26 mouse cellular contexts compared by ENCODE assay signal in genomic region chr16:70358326-70358725, GRCm38 (mm10).
"Had no signal": no experiment of that assay in that cellular context is flagged by ENCODE, and none has a peak within 500 bp of the region (broad histone marks: within the 10 kb centered on the region; RNA-seq: fewer than 3 reads in every experiment).

No protein-coding gene starts in this region.

- H3K9me3 ChIP-seq: limb, embryonic 10.5 days; liver, embryonic 13.5 days; liver, embryonic 15.5 days had no signal

- ATAC-seq: hindbrain, embryonic 16.5 days; inflammation-experienced regulatory T-cells, adult 6 months; intestine, embryonic 15.5 days; intestine, postnatal 0 days had no signal

- H3K27me3 ChIP-seq: heart, embryonic 12.5 days; hindbrain, embryonic 12.5 days; intestine, embryonic 15.5 days; limb, embryonic 12.5 days; liver, embryonic 13.5 days; liver, embryonic 15.5 days had no signal

- H3K36me3 ChIP-seq: hindbrain, embryonic 10.5 days; hindbrain, embryonic 12.5 days; intestine, embryonic 15.5 days; liver, embryonic 13.5 days had no signal

- H3K4me3 ChIP-seq: heart, embryonic 10.5 days; heart, embryonic 12.5 days; hindbrain, embryonic 10.5 days; hindbrain, embryonic 12.5 days; intestine, embryonic 15.5 days; layer of hippocampus, adult 2 months; left cerebral cortex, adult 2 months; limb, embryonic 10.5 days; limb, embryonic 12.5 days; liver, embryonic 13.5 days; liver, embryonic 15.5 days had no signal

- H3K4me2 ChIP-seq: heart, embryonic 12.5 days; hindbrain, embryonic 12.5 days; hindbrain, embryonic 14.5 days; intestine, embryonic 15.5 days; limb, embryonic 12.5 days; liver, embryonic 11.5 days; liver, embryonic 13.5 days; liver, embryonic 15.5 days had no signal

- H3K4me1 ChIP-seq: heart, embryonic 10.5 days; hindbrain, embryonic 10.5 days; hindbrain, embryonic 12.5 days; intestine, embryonic 15.5 days; limb, embryonic 10.5 days; limb, embryonic 12.5 days; liver, embryonic 13.5 days; liver, embryonic 15.5 days had no signal

- H3K27ac ChIP-seq: heart, embryonic 10.5 days; hindbrain, embryonic 10.5 days; hindbrain, embryonic 12.5 days; hindbrain, embryonic 14.5 days; intestine, embryonic 15.5 days; layer of hippocampus, adult 2 months; left cerebral cortex, adult 2 months; limb, embryonic 10.5 days; limb, embryonic 12.5 days; liver, embryonic 13.5 days; liver, embryonic 15.5 days had no signal

- H3K9ac ChIP-seq: heart, embryonic 12.5 days; hindbrain, embryonic 12.5 days; hindbrain, embryonic 14.5 days; intestine, embryonic 15.5 days; limb, embryonic 12.5 days; liver, embryonic 13.5 days; liver, embryonic 15.5 days had no signal

- DNase-seq: gastrocnemius, postnatal 14 days; gastrocnemius, postnatal 36 days; heart, adult 18-20 months; heart, postnatal 10 days; heart, postnatal 4 days; kidney, adult 18-20 months; kidney, adult 8-10 months; kidney, postnatal 10 days; kidney, postnatal 4 days; liver; liver, embryonic 13.5 days had no signal
